Mouse (Mus musculus) cerebral cortex, adult 2 months (tissue): ENCODE data around the gene 4931409K22Rik.

Source experiments
- WGBS: fragments of 180-500 bp; shearing (Covaris S2); methylation state at CpG from one replicate; pipeline ENCODE4 v1.1.7; 2018; 5-methylcytosine and 5-hydroxymethylcytosine counted together

4931409K22Rik gene

GRCm38 (mm10) chr5:24499113-24499512 lies 57.5 kb downstream of the 4931409K22Rik start:
- WGBS, result 64% methylated on average over 10 of the region's 10 CpGs

DNA sequence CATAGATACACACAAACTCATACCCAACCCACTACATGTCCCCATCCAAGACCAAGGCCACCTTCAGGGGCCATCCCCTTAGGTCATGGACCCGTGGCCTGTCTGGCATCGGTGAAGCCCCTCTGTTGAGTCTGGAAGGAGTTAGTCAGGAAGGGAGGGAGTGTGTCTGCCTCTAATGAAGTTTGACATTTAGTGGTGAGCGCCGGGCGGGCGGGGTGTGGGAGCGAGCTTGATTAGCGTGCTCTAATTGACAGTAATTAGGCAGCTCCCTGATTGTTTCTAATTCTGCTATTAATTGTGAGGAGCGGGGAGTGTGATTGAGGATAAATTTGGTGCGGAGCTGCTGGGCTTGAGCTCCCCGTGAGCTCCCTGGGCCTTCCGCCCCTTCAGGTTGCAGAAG lies 59.1 kb downstream of the 4931409K22Rik start:
- WGBS, result 73% methylated on average over 12 of the region's 12 CpGs

- 55% methylated on average over 6 of the region's 6 CpGs for WGBS
These were observed 59.9 kb downstream of the 4931409K22Rik start for GRCm38 (mm10) chr5:24496756-24497155.

- 62% methylated on average over 15 of the region's 15 CpGs for WGBS
These were observed 61.6 kb downstream of the 4931409K22Rik start for GRCm38 (mm10) chr5:24495019-24495418.
